Mouse (Mus musculus): ENCODE results near the gene Ralgapb.

Gene Ralgapb

DNA sequence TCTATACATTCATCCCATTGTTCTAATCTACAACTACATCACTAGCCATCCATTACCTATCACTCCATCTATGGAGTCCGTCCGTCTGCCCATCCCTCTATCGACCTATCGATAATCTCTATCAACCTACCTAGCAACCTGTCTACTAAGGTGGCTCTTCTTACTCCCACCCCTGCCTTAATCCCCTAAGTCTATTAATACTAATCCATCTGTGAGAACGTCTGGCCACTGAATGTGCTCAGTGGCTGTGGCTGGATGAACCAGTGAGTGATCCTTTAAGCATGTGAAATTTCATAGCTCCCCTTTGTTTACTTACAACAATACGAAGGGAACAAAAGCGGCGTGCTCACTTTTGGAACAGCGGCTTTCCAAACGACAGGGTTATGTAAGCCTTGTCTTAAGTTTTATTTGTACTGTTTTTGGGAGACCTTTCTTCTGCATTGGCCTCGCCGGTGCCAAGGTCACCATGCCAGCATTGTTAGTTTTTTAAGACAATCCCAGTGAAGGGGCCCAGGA is 104.2 kb downstream of the Ralgapb start:
- DNase-seq (ENCODE audit: low spot score in 2 of 2) = no peak

DNA sequence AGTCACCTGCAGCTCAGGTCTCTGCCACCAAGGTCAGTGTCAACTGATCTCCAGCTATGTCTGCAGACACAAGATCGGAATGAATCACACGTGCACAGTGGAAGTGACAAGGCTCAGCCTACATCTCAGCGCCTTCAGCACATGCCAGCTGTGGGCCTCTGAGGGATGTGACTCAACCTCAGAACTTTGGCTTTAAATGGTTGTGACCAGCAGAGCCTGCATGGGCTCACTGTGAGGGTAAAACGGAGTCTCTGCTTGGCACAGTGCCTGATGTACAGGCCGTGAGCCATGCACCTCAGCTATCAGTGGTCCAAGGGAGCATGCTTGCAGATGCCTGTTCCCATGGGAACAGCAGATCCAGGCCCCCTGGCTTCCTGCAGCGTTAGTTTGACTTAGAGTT is 108.9 kb downstream of the Ralgapb start:
- DNase-seq (ENCODE audit: low spot score in 2 of 2) = no peak

DNA sequence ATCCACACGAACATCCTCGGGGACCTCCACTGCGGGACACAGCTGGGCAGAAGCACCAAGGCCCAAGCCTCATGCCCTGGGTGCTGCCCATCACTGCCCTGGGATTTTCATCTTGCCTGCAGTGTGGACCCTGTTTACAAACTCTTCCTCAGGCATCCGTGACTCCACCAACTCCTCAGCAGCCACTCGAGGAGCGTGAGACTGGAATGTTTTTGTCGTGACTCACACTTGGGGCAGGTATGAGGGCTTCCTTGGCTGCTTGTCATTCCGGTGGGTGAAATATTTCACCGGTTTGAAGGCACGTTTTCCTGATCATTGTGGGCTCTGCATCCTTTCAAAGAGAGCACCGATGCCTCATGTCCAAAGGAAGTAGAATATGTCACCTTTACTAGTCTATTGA is 109.4 kb downstream of the Ralgapb start:
- no peak for DNase-seq (ENCODE audit: low spot score in 2 of 2)

DNA sequence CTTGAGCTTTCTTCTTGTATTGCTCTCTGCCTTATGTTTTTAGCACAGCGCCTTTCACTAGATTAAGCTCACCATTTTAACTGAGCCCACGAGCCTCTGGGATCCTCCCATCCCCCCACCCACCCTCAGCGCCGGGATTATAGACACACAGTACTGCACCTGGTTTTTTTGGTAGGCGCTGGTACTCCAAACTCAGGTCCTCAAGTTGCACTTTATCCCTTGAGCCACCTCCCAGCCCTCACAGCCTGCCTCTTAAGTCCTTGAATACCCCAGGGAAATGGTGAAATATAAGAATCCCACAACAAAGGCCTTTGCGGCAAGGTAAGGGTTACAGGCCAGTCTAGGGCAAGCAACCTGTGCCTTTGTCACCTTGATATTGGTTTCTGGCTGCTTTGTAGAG is 110.2 kb downstream of the Ralgapb start:
- DNase-seq (ENCODE audit: low spot score in 2 of 2) = no peak

DNA sequence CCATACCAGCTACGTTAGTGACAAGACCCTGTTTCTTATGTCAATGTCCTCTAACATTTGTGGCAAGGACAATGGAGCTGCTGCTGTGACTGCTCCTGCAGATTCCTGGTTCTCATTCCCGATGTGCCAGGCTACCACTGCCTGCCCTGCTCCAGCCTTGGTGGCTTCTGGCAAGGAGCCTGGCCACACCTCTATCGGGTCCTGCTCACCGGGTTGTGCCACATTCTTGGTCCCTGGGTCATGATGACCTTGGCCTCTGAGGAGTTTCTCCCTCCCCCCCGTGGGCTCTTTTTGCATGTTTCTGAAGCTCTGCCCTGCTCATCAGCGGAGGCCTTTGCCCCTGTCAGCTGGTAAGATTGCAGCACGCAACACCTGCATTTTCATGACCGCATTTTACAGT is 113.4 kb downstream of the Ralgapb start:
- DNase-seq (ENCODE audit: low spot score in 2 of 2) = no peak

DNA sequence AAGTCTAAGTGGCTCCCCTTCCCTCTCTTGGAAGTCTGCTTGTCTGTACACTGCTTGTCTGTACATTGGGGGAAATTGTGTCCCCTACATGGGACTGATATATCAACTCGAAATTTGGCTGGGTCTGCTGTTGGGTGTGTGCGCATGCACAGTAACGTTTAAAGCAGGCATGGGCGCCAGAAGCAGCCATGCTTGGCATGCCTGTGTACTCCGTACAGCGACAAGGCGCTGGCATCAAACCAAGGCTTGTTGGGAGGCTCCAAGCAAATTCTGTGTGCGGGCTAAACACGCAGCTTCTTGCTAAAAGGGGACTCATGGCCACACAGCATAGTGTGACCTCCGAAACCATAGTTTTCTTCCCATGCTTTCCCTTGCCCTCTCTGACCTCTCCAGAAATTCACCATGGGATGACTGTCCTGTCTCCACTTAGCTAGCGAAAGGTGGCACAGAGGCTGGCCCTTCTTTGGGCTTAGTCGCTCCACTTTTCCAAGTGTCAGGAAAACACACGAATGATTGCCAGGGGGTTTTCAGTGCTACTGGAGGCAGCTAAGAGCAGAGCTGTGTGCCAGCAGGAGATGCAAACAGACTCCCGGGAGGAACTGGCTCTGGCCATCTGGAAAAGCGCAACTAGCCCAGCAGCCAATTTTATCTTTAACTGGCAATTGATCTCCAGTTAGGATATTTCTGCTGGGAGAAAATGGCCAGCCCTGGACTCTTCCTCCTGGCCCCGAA is 114.6 kb downstream of the Ralgapb start:
- DNase-seq (ENCODE audit: low spot score in 2 of 2) = no peak

DNA sequence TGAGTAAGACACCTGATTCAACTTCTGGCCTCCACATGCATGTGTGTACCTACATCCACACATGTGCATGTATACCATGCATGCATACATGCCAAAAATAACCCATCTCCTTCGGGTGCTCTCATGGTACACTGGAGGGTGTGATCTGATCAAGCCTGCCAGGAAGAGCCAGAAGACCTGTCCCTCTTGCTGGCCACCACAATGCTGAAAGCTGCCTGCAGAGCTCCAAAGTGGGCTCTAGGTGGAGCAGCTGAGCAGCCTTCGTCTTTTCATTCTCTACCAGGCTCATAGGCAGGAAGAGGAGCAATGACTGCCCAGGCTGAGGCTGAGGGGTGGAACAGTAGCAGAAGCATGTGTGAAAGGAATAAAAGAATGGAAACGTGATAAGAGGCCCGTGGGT is 124.4 kb downstream of the Ralgapb start:
- peak in 1 of 2 experiments; percentile 67 for DNase-seq (ENCODE audit: low spot score in 2 of 2)

DNA sequence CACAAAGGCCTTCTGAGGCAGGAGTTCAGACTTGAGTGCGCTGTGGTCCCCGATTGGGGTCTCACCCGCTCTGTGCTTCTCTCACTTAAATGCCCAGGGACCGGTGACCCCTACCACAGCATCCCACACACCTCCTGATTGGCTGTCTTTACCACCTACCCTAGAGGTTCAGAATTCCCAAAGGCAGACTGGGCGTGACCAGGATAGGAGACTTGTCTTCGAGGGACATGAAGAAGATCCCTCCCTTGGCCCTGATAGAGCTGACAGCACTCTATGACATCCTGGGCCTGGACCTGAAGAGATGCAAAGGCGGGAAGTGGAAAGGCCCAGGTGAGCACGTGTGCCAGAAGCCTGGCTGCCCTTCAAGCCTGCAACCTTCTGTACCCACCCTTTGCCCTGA is 124.9 kb downstream of the Ralgapb start:
- no peak for DNase-seq (ENCODE audit: low spot score in 2 of 2)

DNA sequence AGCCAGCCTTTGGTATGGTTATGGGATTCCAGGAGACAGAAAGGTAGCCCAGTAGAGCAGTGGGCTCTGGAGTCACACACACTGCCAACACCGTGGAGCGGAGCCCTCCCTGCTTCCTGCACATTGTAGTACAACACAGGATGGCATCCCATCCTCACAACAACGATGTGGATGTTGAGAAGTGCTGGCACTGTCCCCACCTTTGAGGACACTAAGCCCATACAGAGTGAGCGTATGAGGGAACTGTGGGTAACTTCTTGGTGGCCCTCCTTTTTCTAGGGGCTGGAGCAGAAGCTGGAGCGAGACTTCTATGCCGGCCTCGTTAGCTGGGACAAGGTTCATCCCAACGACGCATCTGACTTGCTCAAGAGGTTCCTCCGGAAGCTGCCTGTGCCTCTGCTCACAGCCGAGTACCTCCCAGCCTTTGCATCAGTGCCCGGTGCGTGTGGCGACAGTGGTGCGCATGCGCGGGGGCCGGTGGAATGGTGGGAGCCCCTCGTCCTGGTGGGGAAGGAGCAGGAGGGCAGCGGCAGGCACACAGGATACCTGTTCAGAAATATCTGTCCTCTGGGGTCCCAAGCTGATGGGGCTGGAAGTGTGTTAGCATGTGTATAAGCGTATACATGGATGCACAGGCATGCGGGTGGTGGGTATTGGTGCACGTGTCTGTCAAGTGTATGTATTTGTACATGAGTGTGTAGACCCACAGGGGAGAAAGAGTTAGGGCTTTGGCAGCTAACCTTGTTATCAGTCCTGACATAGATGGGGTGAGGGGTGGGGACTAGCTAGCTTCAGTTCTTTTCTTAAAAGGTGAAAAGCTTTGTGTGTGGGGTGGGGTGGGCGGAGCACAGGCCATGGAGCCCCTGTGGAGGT is 130.0 kb downstream of the Ralgapb start:
- no peak for DNase-seq (ENCODE audit: low spot score in 2 of 2)

DNA sequence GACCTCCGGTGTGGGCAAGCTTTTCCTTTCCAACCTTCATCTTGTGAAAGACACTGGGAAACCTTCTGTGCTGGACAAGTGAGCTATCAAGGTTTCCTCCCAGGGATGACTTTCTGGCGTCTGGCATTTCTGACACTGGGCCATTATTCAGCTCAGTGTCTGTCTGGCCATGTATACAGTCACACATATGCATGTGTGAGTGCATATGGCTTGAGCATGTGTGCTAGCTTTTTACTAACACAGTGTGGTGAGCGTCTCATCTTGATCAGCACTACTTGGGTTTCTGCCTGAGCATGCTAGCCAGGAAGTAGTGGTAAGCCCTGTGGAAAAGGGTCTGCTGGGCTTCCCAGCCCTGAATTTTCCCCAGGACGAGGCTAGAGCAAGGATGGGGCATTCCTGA is 131.6 kb downstream of the Ralgapb start:
- no peak for DNase-seq (ENCODE audit: low spot score in 2 of 2)

DNA sequence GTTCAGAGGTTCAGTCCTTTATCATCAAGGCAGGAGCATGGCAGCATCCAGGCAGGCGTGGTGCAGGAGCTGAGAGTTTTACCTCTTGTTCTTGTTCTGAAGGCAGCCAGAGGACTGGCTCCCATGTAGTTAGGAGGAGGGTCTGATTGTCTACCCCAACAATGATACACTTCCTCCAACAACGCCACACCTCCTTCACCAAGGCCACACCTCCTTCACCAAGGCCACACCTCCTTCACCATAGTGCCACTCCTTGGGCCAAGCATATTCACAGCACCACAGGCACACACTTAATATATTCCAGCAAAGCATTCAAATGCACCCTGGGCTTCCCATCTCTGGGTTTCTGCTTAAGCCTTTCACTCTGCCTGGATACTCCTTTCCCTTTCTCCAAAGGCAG is 135.6 kb downstream of the Ralgapb start:
- no peak for DNase-seq (ENCODE audit: low spot score in 2 of 2)

DNA sequence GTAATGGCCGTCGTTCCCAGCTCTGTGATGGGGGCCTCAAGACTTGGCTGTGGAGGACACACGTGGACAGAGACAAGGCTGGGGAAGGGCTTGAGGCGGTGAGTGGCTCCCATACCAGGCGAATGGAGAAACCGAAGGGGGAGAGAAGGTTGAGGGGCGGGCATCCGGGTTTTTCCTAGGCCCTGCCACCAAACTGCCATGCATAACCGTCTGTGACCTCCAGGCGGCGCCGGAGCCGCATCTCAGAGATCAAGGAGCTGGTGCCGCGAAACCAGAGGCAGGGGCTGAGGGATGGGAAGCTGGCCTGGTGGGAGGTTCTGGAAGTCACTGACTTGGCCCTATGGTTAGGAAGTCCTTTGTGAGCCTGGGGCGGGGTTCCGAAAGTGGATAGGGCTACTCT is 137.1 kb downstream of the Ralgapb start:
- DNase-seq (ENCODE audit: low spot score in 2 of 2) = peak in 1 of 2 experiments; percentile 76

Measured in left cerebral cortex, adult 9 months (tissue).